Mouse (Mus musculus) retina, postnatal 1 day (tissue): ENCODE data around the gene Map7d1.
"Not testable (repeated sequence)": the region's sequence is repeated elsewhere in the genome, so short reads cannot be mapped to it uniquely, and the experiment has no call there.

Experiments
- DNase-seq: peaks from one replicate; pipeline ENCODE4 v3.0.0-alpha.2; 2012

The Map7d1 gene

GRCm38 (mm10) chr4:126237721-126238242, 18.4 kb downstream of the Map7d1 start:
- DNase-seq = no peak

DNA sequence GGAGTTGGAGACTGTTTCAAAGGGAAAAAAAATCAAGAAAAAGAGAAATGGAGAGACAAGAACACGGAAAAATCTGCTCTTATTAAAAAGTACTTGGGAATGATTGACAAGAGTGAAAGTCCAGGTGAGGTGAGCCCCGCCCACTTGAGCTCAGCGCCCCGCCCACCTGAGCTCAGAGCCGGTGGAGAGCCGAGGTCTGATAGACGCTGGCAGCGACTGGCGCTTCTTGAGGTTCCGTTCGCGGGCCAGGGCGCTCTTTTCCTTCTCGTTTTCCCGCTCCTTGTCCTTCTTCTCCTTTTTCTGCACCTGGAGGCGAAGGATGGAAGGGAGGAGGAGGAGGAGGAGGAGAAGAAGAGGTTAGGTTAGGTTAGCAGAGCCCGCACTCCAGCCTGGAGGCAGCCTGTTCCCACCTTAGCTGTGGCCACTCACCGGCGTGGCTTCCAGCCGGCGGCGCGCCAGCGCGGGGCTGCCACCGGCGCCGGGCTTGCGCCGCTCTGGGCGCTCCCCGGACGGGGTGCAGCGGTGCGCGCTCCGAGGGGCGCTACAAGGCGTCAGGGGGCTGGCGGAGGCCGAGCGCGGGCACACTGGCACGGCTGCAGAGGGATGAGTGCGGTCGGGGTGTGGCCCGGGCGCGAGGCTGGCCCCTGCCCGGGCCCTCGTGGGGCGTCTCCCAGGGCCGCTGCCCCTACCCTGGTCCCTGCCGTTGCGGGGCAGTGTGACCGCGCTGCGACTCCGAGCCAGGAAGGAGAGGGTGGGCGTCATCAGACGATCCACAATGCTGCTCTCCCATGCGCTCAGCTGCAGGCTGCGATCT, 19.5 kb downstream of the Map7d1 start:
- no peak for DNase-seq

DNA sequence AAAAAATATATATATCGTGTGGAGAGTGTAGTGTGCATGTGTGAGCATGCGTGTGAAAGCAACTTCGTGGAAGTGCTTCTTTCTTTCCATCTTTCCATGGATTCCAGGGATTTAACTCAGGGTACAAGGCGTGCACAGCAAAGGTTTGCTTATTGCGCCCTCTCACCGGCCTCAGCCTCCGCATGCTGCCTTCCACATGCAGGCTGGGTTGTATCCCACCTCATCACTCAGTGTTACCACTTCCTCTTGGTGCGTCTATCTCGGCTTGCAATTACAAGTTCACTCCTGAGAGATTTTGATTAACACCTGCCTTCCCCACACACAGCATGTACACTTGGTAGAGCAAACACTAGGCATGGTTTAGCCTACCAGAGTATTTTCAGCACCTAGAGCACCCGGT, 21.0 kb downstream of the Map7d1 start:
- no peak for DNase-seq

GRCm38 (mm10) chr4:126234496-126235175, 21.5 kb downstream of the Map7d1 start:
- no peak for DNase-seq

GRCm38 (mm10) chr4:126233676-126234308, 22.4 kb downstream of the Map7d1 start:
- no peak for DNase-seq

- DNase-seq = no peak
Measured at GRCm38 (mm10) chr4:126229900-126230299, 26.2 kb downstream of the Map7d1 start.

DNA sequence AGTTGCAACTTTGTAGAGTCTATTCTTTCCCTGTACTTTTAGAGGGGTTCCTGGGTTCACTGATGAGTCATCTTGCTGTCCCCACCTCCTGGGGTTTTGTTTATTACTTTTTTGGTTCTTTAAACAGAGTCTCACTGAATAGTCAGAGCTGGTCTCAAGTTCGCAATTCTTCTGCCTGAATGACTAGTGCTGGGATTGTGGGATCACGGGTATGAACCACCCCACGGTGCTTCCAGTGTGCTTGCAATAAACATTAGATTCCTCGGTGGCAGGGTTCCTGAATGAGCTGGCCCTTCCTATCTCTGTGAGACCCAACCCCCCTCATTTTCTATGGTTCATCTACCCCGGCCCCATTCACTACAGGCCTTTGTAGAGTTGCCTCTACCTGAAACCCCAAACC, 28.0 kb downstream of the Map7d1 start:
- no peak for DNase-seq

DNA sequence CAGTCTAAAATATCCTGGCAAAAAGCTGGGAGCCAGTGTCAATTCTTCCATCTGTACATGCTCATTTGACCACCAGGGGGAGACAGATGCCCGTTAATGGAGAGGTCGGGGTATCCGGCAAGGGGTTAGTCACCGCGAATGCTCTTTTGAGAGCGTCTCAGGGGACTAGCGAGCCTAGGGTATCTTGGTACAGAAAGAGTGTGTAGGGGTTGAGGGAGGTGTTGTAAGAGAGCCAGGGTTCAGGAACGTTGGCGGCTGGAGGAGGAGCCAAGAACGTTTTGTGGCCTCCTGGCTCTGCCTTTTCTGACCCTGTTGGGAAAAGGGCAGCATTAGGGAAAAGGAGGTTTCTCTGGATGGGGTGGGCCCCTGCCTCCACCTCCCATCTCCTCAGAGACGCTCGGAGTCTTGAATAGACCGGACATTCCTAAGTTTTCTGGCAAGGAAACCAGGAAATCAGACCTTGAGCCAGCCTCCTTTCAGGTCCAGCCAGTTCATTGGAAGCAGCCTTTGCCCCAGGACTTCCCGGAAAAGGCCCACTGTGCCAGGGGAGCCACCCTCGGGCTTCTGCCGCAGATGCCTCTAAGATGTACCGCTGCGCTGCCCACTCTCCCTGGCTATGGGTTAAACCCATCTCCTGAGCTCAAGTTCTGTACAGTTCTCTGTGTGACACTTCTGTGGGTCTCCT, 28.9 kb downstream of the Map7d1 start:
- peak; percentile 91 for DNase-seq

- no peak for DNase-seq
Measured at GRCm38 (mm10) chr4:126226640-126227039, 29.5 kb downstream of the Map7d1 start.

DNA sequence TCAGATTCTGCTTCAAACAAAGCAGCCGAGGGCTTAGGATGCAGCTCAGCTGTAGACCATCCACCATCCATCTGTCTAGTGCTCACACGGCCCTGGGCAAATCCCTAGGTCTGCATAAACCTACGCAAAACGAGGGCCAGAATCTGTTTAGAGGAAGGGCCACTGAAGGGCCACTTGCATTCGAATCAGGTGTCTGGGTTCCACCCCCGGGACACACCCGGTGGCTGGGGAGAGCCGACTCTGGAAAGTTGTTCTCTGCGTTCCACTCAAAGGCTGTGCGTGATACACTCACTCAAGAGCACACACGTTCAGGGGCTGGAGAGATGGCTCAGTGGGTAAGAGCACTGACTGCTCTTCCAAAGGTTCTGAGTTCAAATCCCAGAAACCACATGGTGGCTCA, 33.5 kb downstream of the Map7d1 start:
- DNase-seq = no peak

- no peak for DNase-seq
Measured at GRCm38 (mm10) chr4:126220045-126220444, 36.1 kb downstream of the Map7d1 start.

DNA sequence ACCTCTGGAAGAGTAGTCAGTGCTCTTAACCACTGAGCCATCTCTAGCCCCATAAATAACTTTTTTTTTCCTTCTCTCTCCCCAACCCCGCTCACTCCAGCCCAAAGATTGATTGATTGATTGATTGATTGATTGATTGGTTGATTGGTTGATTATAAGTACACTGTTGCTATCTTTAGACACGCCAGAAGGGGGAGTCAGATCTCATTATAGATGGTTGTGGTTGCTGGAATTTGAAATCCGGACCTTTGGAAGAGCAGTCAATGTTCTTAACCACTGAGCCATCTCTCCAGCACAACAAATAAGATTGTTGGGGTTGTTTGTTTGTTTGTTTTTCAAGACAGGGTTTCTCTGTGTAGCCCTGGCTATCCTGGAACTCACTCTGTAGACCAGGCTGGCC, 36.6 kb downstream of the Map7d1 start:
- not testable (repeated sequence) for DNase-seq

GRCm38 (mm10) chr4:126217771-126218170, 38.4 kb downstream of the Map7d1 start:
- DNase-seq = no peak

GRCm38 (mm10) chr4:126207081-126207480, 49.1 kb downstream of the Map7d1 start:
- no peak for DNase-seq

GRCm38 (mm10) chr4:126205386-126205785, 50.8 kb downstream of the Map7d1 start:
- no peak for DNase-seq

DNA sequence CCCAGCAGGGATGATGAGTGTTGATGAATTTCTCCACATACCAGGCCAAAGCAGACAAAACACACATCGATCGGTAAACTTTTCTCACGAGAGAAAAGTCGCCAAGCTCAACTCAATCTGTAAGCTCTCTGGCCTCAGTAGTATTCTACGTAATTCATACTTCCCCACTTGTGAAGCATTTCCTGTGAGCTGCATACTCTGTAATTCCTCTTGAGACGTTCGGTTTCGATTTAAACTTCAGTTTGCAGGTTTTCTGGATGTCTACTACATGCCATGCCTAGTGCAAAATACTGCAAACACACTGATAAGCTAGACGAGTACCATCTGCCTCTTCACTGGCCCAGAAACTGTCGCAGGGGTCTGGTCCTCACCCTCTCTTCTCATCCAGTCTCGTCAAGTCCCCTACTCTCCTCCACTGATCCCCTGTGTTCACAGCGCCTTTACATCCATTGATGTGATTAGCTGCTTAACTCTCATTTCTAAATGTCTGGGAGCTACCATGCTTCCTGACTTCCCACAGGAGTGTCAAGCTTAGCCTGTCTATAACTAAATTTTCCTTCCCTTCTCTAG, 51.4 kb downstream of the Map7d1 start:
- no peak for DNase-seq

DNA sequence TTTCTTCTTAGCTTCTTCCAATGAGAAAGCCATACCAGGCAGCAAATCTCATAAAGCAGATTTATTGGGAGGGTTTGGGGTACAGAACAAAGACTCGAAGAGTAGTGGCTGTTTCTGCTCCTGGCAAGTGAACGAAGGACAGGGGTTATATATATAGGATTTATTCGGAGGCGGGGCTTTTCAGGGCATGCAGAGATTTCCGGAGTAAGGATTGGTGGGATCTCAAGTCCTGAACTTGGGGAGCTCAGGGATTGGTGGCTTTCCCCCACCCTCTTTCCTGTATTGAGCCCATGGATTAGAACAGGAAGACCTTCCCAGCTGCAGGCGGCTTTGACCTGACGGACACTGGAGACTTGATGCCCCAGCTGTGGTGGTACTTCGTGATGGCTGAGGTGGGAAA, 52.1 kb downstream of the Map7d1 start:
- DNase-seq = no peak

DNA sequence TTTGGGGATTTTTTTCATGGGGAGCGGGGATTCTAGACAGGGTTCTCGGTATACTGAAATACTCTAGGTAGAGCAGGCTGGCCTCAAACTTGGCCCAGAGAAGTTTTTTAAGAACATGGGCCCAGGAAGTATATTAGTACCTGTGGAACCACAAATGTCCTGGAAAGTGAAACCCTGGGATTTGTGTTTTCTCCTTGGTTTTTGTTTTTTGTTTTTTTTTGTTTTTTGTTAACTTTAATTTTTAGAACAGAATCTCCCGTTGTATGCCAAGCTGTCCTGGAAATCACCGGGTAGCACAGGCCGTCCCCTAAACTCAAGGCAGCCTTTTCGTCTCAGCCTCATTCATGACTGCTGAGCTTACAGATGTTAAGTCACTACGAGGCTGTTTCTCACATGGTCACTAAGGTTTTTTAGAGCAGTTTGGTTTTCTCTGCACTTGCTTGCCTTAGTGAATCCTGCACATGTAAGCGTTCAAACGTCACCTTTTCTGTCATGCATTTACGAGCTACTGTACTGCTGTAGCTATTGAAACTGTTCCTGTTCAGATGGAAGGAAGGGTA, 52.7 kb downstream of the Map7d1 start:
- DNase-seq = no peak

DNA sequence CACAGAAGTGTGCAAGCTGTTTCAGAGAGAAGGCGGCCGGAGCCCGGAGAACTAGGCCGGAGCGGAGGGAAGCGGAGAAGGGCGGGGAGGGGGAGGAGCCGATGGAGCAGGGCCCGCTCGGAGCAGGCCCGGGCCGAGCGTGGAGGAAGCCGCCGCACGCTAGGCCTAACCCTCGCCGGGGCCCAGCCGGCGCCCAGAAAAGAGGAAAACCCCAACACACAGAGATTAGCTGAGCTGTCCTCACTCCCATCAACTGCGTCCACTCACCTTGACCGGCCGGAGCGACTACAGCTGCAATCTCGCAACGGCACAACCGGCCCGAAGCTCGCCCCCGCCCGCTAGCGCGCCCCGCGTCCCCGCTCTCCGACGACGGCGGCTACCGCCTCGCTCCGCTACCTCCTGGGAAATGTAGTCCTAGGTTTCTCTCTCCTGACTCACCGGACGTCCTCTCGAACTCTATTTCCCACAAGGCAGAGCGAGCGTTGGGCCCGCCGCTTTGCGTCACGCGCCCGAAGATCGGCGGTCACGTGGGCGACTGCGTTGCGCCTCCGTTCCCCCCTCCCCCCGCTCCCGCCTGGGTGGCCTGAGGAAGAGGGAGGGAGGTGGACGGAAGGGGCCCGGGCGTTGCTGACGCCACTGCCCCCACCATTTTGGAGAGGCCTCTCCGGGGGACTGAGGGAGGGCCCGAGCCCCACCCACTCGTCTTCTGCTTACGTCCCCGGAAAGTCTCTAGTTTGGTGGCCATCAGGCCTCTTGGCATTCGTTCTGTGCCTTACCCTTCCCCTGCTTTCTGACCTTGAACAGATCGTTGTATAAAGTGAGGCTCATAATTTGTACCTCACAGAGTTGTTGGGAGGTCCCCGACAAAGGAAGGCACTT, 53.6 kb downstream of the Map7d1 start, which contains the start of gene Thrap3:
Gene Thrap3 (minus strand): TSS at position 458 of the 879 bp plus-strand sequence.
- peak; percentile 100 for DNase-seq

DNA sequence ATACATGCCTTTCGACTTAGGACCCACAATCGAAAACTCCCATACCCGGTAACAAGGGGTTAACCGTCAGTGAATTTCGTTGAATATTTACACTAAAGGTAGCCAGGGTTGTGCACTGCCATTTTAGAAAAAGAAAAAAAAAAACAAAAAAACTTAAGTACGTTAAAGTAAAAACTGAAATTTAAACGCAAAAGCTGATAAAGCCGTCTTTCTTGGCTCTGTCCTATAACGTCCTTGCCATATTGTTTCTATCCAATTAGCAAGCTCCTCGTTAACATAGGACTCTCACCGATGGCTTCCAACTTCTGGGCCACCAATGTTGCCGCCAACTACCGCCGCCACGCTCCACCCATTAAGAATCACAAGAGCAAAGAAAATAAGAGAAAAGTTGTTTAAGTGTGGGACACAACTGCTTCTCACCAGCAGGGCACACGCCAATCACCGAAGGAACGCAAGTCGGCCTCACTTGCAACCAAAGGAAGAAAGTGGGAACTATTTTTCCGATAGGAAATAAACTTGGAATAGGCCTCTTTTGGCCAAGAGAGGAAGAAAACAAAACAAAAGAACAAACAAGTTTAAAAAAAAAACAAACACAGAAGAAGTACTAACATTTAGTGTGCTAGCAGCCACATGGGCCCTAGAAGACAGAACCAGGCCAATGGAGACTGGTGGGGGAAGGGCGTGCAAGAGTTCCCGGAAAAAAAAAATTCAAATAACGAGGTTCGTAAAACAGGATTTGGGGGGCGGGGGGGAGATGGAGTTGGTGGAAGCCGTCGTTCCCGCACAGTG, 54.4 kb downstream of the Map7d1 start:
- DNase-seq = peak; percentile 63
